Mouse (Mus musculus): Measurements from ENCODE around the gene Nxpe3.

GRCm38 (mm10) chr16:55892484-55892883 lies 2.6 kb downstream of the Nxpe3 start:
- TF ChIP-seq CTCF (IDR thresholded peaks at IDR 0.05; ENCODE audit: control insufficient read depth, insufficient read depth, insufficient read length) (no peak), USF1 (IDR thresholded peaks at IDR 0.05; ENCODE audit: low read depth) (no peak), MYOG (IDR thresholded peaks at IDR 0.05; ENCODE audit: control insufficient read depth, extremely low read depth, insufficient read length) (no peak), CEBPB (IDR thresholded peaks at IDR 0.05; ENCODE audit: low read depth) (no peak), MAX (IDR thresholded peaks at IDR 0.05) (no peak), FOSL1 (IDR thresholded peaks at IDR 0.05; ENCODE audit: insufficient read depth, low read length, poor library complexity, severe bottlenecking) (no peak), MYOD1 (IDR thresholded peaks at IDR 0.05; ENCODE audit: control insufficient read depth, insufficient read length, low read depth) (no peak)
